Mouse (Mus musculus) limb, embryonic 10.5 days (tissue): ENCODE measurements around the gene Traf6. TPM values are rescaled to one million over a fixed set of nuclear protein-coding genes. Genes with fewer than 3 reads are reported as not detected.

Source experiments
- DNase-seq: peaks from one replicate; pipeline ENCODE4 v3.0.0-alpha.2; 2017; ENCODE audit warnings: low spot score
- H3K27ac ChIP-seq: fragments of 300-500 bp; sonication (generic); 2 replicates; pipeline ENCODE4 v1.5.1; 2016; ENCODE audit warnings: mild to moderate bottlenecking
- H3K27me3 ChIP-seq: fragments of 300-500 bp; sonication (generic); 2 replicates; pipeline ENCODE4 v1.6.1; 2016; ENCODE audit warnings: low read depth, mild to moderate bottlenecking; ENCODE audit not compliant: poor library complexity, severe bottlenecking
- H3K36me3 ChIP-seq: fragments of 300-500 bp; sonication (generic); 2 replicates; pipeline ENCODE4 v1.6.1; 2016; ENCODE audit warnings: mild to moderate bottlenecking, moderate library complexity
- H3K4me1 ChIP-seq: fragments of 300-500 bp; sonication (generic); 2 replicates; pipeline ENCODE4 v1.6.1; 2016
- H3K4me3 ChIP-seq: fragments of 300-500 bp; sonication (generic); 2 replicates; pipeline ENCODE4 v1.5.1; 2016; ENCODE audit warnings: mild to moderate bottlenecking, moderate library complexity
- H3K9me3 ChIP-seq: fragments of 300-500 bp; sonication (generic); replicated peaks from 2 replicates; pipeline ENCODE4 v1.6.1; 2016; ENCODE audit warnings: mild to moderate bottlenecking
- WGBS: fragments of 180-500 bp; shearing (Covaris S2); methylation state at CpG from one replicate; pipeline ENCODE4 v1.1.7; 2016; 5-methylcytosine and 5-hydroxymethylcytosine counted together
- polyA plus RNA-seq: library from polyadenylated mRNA; unstranded; fragments of >200 nt; fragmentation: Nextera tagmentation; extraction: Ambion mirVana; gene quantifications from 2 replicates; pipeline ENCODE4 v1.2.1, GENCODE M21; 2016

Gene Traf6
- polyA plus RNA-seq, 1 experiment from 2014 or later = 16.1 TPM

DNA sequence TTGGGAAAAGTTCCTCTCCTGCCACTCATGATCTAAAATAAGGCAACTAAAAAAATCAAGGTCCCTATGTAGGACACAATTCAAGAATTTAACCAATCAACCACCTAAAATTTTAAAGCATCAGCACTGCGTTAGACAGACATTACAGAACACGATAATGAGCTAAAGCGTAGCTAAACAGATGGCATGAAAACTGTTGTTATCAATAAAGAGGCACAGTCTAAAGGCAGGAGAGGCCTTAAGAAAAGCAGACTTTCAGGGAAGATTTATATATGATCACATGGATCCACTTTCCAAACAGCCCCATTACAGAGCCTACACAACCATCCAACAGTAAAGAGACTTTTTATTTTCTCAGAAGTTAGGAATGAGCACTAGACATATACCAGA is 12.5 kb upstream of the Traf6 start:
- Histone ChIP-seq H3K27ac (peak overlapping the region; percentile 74), H3K4me3 (no peak overlapping the region), H3K9me3 (no peaks in the 10 kb centered on the region), H3K27me3 (no peaks in the 10 kb centered on the region; the same call in 1 of the 2 replicates), H3K4me1 (no peaks in the 10 kb centered on the region; the same call in 1 of the 2 replicates), H3K36me3 (no peaks in the 10 kb centered on the region)
- DNase-seq = no peak
- WGBS = 94% methylated on average over 3 of the region's 3 CpGs

DNA sequence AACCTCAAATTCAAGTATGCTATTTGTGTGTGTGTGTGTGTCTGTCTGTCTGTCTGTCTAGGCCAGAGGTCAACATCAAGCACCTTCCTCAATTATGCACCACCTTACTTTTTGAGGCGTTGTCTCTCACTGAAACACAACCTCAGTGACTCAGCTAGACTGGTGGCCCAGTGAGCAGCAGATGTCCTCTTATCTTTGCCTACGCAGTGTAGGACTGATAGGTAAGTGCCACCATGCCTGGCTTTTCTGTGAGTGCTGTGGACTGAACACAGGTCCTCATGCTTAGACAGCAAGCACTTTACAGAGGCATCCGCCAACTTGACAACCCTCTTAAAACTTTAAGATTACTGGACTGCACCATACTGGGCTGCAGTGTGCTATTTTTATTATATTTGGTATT is 9.5 kb upstream of the Traf6 start:
- Histone ChIP-seq H3K27ac (no peak overlapping the region), H3K27me3 (0 out of 2 replicates have a peak, but pooled peaks cover 7% of the 10 kb centered on the region), H3K9me3 (no peaks in the 10 kb centered on the region), H3K36me3 (no peaks in the 10 kb centered on the region), H3K4me1 (no peaks in the 10 kb centered on the region; the same call in 1 of the 2 replicates), H3K4me3 (no peak overlapping the region)
- 88% methylated on average over 3 of the region's 3 CpGs for WGBS
- no peak for DNase-seq

DNA sequence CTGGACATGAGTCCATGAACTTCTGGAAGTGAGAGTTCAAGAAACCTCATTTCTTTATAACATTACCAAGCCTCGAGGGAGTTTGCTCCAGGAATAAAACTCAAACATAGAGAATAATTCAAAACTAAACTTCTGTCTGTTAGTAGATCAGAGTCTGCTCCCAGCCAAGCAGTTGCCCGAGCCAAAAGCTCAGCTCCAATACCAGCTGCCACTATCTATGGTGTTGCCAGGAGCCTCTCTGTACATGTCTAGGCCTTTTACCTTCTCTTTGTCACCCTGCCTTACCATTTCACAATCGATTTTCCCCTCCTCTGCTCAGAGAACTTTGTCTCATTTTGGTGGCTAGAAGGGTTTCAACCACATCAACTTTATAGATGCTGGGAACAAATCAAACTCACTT is 4.7 kb upstream of the Traf6 start:
- H3K36me3 ChIP-seq = no peaks in the 10 kb centered on the region
- no peak overlapping the region for H3K27ac ChIP-seq
- no peaks in the 10 kb centered on the region for H3K9me3 ChIP-seq
- 0 out of 2 replicates have a peak, but pooled peaks cover 7% of the 10 kb centered on the region for H3K27me3 ChIP-seq
- no peak overlapping the region for H3K4me3 ChIP-seq
- no peak for DNase-seq
- H3K4me1 ChIP-seq = peaks cover 4% of the 10 kb centered on the region; the same call in 1 of the 2 replicates
- 74% methylated on average over 3 of the region's 3 CpGs for WGBS

DNA sequence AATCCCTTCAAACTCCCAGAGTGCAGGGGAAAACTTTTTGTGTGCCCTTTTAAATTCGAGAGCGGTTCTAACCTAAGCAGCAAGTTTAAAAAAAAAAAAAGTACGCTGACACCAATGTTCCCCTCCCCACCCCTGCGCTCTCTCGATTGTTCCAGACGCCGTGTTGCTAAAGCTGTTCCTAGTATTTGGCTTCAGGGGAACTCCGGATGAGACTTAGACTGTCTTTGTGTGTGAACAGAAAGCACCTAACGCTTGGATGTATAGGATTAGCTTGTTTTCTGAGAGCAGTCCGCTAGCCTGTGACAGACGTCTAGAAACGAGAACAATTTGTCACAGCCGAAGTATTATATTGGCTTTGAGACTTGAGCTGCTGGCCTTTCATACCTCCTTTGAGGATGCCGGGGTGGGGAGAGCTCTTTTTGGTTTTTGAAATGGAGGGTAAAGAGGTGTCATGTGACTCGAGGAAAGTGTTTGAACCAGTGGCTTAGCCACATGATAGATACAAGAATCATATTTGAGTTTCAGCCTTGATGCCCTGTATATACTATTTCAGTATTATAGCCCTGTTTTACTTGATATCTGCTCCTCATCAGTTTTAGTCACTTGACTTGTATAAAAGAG is 1.0 kb downstream of the Traf6 start:
- H3K27me3 ChIP-seq = no peaks in the 10 kb centered on the region
- H3K9me3 ChIP-seq = no peaks in the 10 kb centered on the region
- WGBS = 8% methylated on average over 15 of the region's 15 CpGs
- H3K4me3 ChIP-seq = peak overlapping the region; percentile 87
- H3K4me1 ChIP-seq = peaks cover 11% of the 10 kb centered on the region
- H3K27ac ChIP-seq = no peak overlapping the region; the same call in 1 of the 2 replicates
- peak; percentile 30 for DNase-seq
- H3K36me3 ChIP-seq = peaks cover 15% of the 10 kb centered on the region

DNA sequence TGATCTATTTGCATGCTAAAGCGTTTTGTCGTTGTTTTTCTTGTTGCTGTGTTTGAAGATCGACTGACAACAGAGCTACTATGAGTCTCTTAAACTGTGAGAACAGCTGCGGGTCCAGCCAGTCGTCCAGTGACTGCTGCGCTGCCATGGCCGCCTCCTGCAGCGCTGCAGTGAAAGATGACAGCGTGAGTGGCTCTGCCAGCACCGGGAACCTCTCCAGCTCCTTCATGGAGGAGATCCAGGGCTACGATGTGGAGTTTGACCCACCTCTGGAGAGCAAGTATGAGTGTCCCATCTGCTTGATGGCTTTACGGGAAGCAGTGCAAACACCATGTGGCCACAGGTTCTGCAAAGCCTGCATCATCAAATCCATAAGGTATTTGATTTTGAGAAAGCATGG is 6.2 kb downstream of the Traf6 start:
- 96% methylated on average over 12 of the region's 12 CpGs for WGBS
- Histone ChIP-seq H3K4me1 (peaks cover 2% of the 10 kb centered on the region), H3K27ac (no peak overlapping the region), H3K4me3 (no peak overlapping the region), H3K27me3 (no peaks in the 10 kb centered on the region), H3K36me3 (peaks cover 59% of the 10 kb centered on the region), H3K9me3 (no peaks in the 10 kb centered on the region)
- DNase-seq = no peak

DNA sequence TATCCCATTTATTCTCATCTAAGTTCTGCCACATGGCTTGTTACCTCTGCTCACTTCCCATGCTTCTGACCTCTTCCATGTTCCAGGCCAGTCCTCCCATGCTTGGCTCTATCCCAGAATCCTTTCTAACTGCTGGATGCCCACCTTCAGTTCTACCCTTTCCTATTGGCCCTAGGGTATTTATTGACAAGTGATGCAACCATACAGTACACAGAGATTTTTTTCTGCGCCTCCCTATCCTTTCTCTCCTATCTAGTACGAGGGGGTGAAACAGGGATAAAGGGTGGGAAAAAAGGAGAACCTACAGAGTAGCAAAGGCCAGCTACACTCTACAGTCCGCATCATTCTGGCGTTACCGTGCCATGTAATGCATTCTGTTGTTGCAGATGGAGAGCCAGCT is 9.8 kb downstream of the Traf6 start:
- no peaks in the 10 kb centered on the region for H3K27me3 ChIP-seq
- H3K4me1 ChIP-seq = no peaks in the 10 kb centered on the region
- H3K9me3 ChIP-seq = no peaks in the 10 kb centered on the region
- no peak for DNase-seq
- 92% methylated on average over 5 of the region's 5 CpGs for WGBS
- peaks cover 78% of the 10 kb centered on the region for H3K36me3 ChIP-seq
- no peak overlapping the region for H3K4me3 ChIP-seq
- no peak overlapping the region for H3K27ac ChIP-seq

DNA sequence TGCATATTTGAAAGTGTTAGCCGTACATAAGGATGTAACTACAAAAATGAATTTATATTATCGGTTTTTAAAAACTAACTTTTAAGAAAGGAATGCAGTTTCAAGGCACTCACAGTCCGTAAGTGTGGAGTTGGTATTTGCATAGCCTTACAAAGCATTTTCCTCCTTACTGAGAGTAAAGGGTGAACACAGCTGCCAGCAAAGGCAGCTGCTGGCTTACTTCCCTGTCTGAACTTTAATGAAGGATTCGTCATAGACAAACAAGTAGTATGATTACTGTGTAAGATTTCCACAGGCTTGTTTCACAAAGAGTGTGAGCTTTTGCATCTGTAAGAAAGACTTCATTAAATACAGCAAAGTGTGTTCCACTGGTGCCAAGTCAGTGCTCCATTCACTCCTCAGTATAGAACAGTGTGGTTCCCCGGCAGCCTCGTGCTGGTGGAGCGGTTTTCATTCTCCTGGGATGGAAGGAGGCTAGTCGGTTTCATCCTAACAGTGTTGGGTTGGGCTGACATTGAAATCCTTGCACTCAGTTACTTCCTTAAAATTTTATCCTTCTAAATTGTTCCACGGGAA is 12.1 kb downstream of the Traf6 start:
- peaks cover 79% of the 10 kb centered on the region for H3K36me3 ChIP-seq
- 94% methylated on average over 9 of the region's 9 CpGs for WGBS
- H3K4me3 ChIP-seq = no peak overlapping the region
- no peak overlapping the region for H3K27ac ChIP-seq
- no peaks in the 10 kb centered on the region for H3K27me3 ChIP-seq
- H3K9me3 ChIP-seq = no peaks in the 10 kb centered on the region
- DNase-seq = no peak
- H3K4me1 ChIP-seq = no peaks in the 10 kb centered on the region

DNA sequence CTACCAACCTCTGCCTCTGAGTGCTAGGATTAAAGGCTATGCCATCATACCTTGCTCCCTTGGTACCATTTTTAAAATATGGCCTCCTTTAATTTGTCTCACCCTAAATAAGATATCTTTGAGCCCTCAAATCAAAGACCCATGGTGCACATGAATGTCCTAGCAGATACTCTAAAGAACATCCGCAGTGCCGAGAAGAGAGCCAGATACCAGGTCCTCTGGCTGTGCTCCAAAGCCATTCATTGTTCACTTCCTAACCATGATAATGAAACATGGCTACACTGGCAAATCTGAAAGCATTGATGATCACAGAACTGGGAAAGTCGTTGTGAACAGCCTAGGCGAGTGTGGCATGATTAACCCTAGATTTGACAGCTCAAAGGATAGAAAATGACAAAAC is 14.8 kb downstream of the Traf6 start:
- 82% methylated on average over 4 of the region's 4 CpGs for WGBS
- Histone ChIP-seq H3K27ac (no peak overlapping the region), H3K27me3 (no peaks in the 10 kb centered on the region), H3K36me3 (peaks cover 78% of the 10 kb centered on the region), H3K4me3 (no peak overlapping the region), H3K9me3 (no peaks in the 10 kb centered on the region), H3K4me1 (no peaks in the 10 kb centered on the region)
- DNase-seq = no peak

DNA sequence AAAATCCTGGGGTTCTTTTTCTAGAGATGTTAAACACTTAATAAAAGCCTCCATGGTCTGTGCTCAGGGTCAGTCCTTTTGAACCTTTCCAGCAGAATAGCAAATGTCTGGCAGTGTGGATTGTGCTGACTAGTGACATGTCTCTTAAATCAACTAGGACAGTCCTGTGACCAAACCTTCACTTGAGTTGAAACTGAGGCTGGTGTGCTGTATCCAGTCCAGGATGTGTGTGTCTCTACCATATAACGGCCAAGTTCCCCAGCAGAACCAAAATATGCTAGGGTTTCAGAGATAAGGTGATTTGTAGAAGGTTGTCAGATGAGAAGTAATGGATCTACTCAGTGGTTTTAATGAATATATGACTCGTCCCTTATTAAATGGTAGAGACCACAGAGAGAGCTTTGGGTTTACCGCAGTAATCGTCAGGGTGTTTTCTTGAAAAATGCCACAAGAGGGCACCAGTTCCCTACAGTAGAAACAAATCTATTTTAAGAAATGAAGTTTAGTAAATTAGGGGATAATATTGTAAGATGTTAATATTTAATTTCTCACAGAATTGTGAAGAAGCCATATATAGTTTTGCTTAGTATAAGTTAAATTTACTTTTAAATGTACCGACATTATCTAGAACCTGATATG is 15.5 kb downstream of the Traf6 start:
- H3K4me1 ChIP-seq = no peaks in the 10 kb centered on the region
- H3K27ac ChIP-seq = no peak overlapping the region
- peaks cover 81% of the 10 kb centered on the region for H3K36me3 ChIP-seq
- H3K4me3 ChIP-seq = no peak overlapping the region
- no peak for DNase-seq
- H3K27me3 ChIP-seq = no peaks in the 10 kb centered on the region
- H3K9me3 ChIP-seq = no peaks in the 10 kb centered on the region
- 63% methylated on average over 5 of the region's 5 CpGs for WGBS

DNA sequence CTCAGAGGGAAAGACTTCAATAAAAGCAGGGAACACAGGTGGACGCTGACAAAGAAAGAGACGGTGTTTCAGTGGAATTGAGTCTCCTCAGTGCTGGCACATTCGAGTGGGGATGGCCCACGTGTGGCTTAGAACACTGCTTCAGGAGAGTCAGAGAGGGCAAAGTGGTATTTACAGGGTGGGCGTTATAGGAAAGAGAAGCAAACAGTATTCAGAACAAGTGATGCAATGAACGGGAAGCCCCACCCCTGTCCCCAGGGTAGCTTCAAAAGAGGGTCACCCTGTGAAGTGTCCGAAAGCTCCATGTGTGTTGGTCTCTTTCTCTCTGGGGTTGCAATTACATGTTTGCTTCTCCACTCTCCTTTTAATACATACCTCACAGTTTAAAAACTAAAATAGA is 17.4 kb downstream of the Traf6 start:
- no peak for DNase-seq
- Histone ChIP-seq H3K36me3 (peaks cover 71% of the 10 kb centered on the region), H3K9me3 (no peaks in the 10 kb centered on the region), H3K4me1 (no peaks in the 10 kb centered on the region), H3K4me3 (no peak overlapping the region), H3K27me3 (no peaks in the 10 kb centered on the region), H3K27ac (no peak overlapping the region)
- 92% methylated on average over 7 of the region's 7 CpGs for WGBS

DNA sequence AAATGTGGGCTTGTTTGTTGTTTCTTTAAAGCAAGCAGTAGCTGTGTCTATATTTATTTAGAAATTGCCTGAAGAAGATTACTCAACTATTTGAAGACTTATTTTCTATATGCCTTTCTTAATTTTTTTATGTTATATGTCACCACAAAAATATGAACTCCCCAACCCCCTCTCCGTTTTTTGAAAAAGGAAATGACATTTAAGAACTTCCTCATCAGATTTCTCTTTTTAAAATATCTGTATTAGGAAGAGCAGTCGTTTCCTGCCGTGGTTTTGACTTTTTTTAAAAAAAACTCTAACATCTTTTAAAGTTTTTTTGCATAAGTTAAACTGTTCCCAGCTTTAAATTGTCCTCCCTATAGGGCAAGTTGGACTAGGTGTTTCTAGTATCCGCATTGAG is 21.1 kb downstream of the Traf6 start:
- H3K27me3 ChIP-seq = no peaks in the 10 kb centered on the region
- H3K27ac ChIP-seq = no peak overlapping the region
- DNase-seq = no peak
- H3K9me3 ChIP-seq = no peaks in the 10 kb centered on the region
- peaks cover 7% of the 10 kb centered on the region; the same call in 1 of the 2 replicates for H3K4me1 ChIP-seq
- no peak overlapping the region for H3K4me3 ChIP-seq
- peaks cover 49% of the 10 kb centered on the region for H3K36me3 ChIP-seq
- 91% methylated on average over 4 of the region's 4 CpGs for WGBS

DNA sequence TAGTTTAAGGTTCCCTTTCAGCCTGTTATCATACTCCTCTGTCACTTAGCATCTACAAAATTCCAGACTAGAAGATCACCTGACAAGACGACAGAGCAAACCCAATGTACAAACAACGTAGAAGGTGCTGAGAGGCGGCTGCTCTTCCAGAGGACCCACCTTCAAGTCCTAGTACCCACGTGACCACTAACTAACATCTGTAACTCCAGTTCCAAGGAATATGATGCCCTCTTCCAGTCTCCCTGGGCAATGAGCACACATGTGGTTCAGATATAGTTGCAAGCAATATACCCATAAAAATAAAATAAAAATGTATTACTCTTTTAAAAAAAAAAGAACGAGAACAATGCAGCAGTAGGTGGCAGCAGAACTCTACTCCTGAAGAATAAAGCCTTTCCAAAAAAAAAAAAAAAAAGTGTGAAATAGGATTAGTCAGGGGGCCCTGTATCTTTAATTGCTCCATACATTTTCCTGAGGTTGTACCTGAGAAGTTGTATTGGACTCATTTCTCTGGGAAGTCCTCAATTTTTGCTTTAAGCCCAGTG is 27.8 kb downstream of the Traf6 start:
- Histone ChIP-seq H3K27me3 (no peaks in the 10 kb centered on the region), H3K4me3 (no peak overlapping the region), H3K4me1 (peaks cover 7% of the 10 kb centered on the region; the same call in 1 of the 2 replicates), H3K9me3 (no peaks in the 10 kb centered on the region), H3K36me3 (peaks cover 1% of the 10 kb centered on the region; the same call in 1 of the 2 replicates), H3K27ac (no peak overlapping the region)
- WGBS = 58% methylated on average over 5 of the region's 5 CpGs
- DNase-seq = no peak

DNA sequence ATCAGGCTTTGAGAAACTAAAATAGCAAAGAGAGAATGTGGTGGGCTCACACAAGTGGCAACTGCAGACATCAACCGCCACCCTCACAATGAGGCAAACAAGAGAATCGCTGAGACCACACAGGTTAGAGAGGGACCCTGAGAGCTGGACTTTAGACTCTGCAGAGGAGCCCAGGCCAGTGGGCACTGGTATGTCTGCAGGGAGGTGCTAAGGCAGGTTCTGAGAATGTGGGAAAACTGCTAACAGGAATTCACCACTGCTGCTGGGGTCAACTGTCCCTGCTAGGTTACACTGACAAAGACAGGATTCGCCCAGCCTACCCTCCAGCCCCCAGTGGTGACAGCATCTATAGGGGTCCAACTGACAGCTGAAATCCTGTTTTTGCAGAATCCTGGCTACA is 33.4 kb downstream of the Traf6 start:
- WGBS = 90% methylated on average over 3 of the region's 3 CpGs
- Histone ChIP-seq H3K27ac (no peak overlapping the region), H3K27me3 (no peaks in the 10 kb centered on the region), H3K4me1 (no peaks in the 10 kb centered on the region), H3K9me3 (no peaks in the 10 kb centered on the region), H3K36me3 (peaks cover 8% of the 10 kb centered on the region), H3K4me3 (no peak overlapping the region)
- DNase-seq = no peak
